Mouse (Mus musculus) CD4-positive, CD25-positive, alpha-beta regulatory T cell, adult 2 months (primary cell): ENCODE measurements around the gene Olfr849.

Experiments used
- DNase-seq: peaks from one replicate; pipeline ENCODE4 v3.0.0-alpha.2; 2012; ENCODE audit warnings: low read depth, low spot score

Olfr849 gene

DNA sequence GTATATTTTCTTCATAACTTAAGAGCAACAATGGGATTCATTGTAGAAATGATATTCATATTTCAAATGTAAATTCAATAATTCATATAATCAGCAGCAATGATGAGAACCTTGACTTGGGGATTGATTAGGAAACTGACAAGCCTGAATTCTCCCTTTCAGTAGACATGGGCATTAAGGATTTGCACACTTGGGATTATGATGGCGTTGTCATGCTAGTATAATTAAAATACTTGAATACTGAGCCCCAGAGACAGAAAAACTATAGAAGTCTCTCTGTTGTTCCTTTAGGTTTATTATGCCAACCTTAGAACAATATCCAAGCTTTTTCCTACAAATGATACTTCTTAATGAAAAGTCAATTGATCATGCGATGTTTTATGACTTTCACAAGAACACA, at the start of gene Olfr849:
Gene Olfr849 (plus strand): TSS at position 301 of the 400 bp plus-strand sequence.
- DNase-seq = no peak

DNA sequence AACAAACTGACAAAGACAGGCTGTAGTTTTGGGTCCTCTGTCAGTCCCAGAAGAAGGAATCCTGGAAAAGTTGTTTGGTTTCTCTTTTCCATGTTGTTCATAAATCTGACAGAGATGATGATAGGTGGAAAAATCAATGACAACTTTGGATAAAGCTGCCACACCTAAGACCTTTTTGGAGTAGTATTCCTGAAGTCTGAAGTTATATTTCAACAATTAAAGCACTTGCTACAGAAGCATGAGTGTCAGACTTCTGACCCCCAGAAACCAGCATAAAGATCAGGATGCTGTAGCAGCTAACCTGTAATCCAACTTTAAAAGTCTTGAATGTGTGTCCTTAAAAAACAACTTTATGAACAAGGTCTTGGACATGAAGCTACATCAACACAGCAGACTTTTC, 38.1 kb downstream of the Olfr849 start, which contains the start of gene Olfr850:
Gene Olfr850 (minus strand): TSS at position 101 of the 400 bp plus-strand sequence.
- DNase-seq = no peak

DNA sequence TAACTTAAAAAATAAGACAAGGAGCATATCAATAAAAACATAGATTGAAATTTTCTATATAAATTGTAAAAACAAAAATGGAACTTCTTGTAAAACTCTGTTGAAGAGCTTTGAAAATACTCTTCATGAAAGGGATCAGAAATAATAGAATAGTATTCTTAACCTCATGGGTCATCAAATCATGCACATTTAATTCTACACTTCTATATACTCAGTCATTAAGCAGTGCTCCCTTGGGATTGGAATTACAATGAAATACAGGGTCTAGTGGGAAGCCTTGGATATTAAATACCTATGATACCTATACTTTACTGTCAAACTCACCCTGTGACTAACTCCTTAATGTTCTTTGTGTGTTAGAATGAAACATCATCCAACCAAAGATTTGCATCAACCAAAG, 52.9 kb downstream of the Olfr849 start, which contains the start of gene Olfr851:
Gene Olfr851 (plus strand): TSS at position 301 of the 400 bp plus-strand sequence.
- no peak for DNase-seq
